Mouse (Mus musculus): ENCODE measurements around the gene Dnajc16. TPM values are rescaled to one million over a fixed set of nuclear protein-coding genes. Genes with fewer than 3 reads are reported as not detected.
A peak's percentile ranks its signal among the peaks of the same experiment; 100 is the strongest.

Dnajc16 gene
- total RNA-seq, 2 experiments from 2014 or later, result 0.38 to 7.8 TPM

DNA sequence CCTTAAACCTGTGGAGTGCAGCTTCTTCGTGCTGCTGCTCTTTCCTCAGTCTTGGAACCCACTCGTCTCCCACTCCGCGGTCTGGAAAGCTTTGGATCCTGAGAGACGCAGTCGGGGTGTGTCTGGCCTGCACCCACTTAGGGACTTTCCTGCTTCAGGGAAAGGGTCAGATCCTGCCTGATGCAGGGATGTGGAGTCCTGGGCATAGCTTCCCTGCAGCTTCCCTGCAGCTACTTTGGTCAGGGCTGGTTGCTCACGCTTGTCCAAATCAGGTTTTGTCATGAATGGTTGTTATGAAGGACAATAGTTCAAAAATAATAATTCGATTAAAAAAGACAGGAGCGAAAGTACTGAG lies 55.5 kb downstream of the Dnajc16 start:
- no peak for ATAC-seq (replicated peaks; ENCODE audit: low FRiP score, poor library complexity, severe bottlenecking)

DNA sequence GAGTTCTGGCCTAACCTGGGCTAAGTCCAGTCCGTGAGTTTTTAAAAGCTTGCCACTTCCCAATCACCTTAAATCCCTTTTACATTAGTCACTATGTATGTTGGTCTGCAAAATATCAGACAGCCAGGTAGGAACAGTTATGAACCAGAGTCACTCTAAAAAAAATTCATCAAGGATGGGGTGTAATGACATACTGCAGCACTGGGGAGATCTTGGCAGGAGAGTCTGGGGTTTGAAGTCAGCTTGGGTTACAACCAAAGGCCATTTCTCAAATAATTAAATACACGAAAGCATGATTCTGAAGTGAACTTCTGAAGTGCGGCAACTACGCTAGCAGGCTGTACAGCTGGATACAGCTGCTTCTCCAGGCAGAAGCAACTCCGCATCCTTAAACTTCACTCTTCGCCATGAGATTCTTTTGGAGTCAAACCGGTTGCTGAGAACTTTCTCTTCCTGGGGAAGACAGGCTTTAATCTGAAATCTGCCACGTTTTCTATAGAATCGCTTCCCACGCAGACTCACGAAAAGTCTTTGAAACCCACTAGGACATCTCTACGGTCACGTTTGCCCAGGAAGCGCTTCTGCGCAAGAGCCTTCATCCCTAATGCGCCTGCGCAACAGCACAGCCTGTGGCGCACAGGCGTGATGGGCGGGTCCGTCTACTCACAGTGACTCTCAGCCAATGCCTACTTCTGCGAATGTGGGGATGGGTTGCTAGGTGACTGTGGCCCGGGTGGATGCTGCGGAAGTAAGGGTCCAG lies 56.1 kb downstream of the Dnajc16 start:
- peak; percentile 98 for ATAC-seq (replicated peaks; ENCODE audit: low FRiP score, poor library complexity, severe bottlenecking)

- no peak for ATAC-seq (replicated peaks; ENCODE audit: low FRiP score, poor library complexity, severe bottlenecking)
Measured at GRCm38 (mm10) chr4:141731766-141732165, 59.0 kb downstream of the Dnajc16 start.

DNA sequence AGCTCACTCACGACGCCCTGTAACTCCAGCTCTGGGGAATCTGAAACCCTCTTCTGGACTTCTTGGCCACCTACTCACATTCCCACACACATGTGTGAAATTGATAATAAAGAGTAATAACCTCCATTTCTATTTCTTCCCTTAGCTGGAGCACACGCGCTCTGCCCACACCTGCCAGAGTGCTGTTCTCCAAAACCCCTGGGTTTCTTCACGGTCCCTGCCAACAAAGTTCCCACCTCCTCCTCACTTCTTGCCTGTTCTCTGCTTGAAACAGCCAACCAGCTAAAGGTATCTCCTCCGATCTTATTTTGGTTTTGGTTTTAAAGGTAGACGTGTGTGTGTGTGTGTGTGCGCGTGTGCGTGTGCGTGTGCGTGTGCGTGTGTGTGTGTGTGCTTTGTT lies 60.3 kb downstream of the Dnajc16 start:
- ATAC-seq (replicated peaks; ENCODE audit: low FRiP score, poor library complexity, severe bottlenecking), result no peak

DNA sequence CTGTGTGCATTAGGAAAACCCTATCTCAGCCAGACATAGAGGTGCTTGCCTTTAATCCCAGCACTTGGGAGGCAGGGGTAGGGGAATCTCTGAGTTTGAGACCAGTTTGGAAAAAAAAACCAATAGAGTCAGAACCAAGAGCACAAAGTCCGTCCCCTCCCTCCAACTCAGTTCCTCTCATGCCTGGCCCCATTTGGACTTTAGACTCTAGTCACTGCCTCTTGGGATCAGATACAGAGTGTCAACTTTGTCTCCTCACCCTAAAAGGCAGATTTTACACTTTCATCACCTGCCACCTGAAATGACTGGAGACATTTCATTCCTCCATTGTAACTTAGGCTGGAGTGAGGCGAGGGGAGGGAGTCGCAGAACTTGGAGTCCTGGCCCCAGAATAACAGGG lies 61.5 kb downstream of the Dnajc16 start:
- ATAC-seq (replicated peaks; ENCODE audit: low FRiP score, poor library complexity, severe bottlenecking), result no peak

DNA sequence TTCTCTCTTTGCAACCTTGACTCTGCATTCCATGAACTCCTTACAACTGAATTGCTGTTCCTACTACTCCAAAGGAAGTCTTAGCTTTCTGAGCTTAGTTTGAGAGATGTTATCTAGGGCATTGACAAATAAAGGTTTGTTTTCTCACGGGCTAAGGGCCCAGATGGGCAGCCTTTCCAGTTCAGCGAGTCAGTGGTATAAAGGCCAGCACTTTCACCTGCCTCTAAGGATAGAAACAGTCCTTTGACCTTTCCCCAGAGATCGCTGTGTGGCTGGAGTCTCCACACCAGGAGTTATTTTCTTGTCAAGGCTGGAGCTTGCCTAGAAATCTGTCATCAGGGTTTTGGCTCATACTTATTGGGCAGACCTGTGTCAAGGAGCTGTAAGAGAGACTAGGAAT lies 65.0 kb downstream of the Dnajc16 start:
- ATAC-seq (replicated peaks; ENCODE audit: low FRiP score, poor library complexity, severe bottlenecking), result no peak

- no peak for ATAC-seq (replicated peaks; ENCODE audit: low FRiP score, poor library complexity, severe bottlenecking)
Measured at GRCm38 (mm10) chr4:141725277-141725676, 65.5 kb downstream of the Dnajc16 start.

DNA sequence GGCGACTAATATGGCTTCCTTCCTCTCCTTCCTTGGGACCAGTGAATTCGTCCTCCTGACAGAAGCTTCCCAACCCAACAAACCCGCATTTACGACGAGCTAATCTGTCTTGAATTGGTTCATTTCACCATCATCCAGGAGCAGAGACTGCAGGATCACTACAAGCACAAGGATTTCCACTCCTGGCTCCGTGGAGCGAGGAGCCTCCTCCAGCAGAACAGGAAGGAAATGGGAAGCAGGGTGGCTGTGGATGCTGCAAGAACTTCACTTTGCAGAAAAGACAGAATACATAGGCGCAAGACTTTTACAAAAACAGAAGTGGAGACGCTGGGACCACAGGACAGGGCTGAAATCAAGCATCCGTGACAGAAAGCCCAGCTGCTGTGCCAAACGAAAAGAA lies 66.1 kb downstream of the Dnajc16 start:
- ATAC-seq (replicated peaks; ENCODE audit: low FRiP score, poor library complexity, severe bottlenecking), result no peak

GRCm38 (mm10) chr4:141723673-141724068 lies 67.1 kb downstream of the Dnajc16 start:
- ATAC-seq (replicated peaks; ENCODE audit: low FRiP score, poor library complexity, severe bottlenecking), result peak; percentile 22; the same call in 1 of the 2 replicates

- peak; percentile 88 for ATAC-seq (replicated peaks; ENCODE audit: low FRiP score, poor library complexity, severe bottlenecking)
Measured at GRCm38 (mm10) chr4:141722731-141723672, 67.7 kb downstream of the Dnajc16 start, which contains the start of gene Ddi2. Ddi2 (minus strand) TSS chr4:141723419.

GRCm38 (mm10) chr4:141721961-141722360 lies 68.8 kb downstream of the Dnajc16 start:
- ATAC-seq (replicated peaks; ENCODE audit: low FRiP score, poor library complexity, severe bottlenecking), result no peak

GRCm38 (mm10) chr4:141720761-141721523 lies 69.8 kb downstream of the Dnajc16 start:
- peak; percentile 51; the same call in 1 of the 2 replicates for ATAC-seq (replicated peaks; ENCODE audit: low FRiP score, poor library complexity, severe bottlenecking)

DNA sequence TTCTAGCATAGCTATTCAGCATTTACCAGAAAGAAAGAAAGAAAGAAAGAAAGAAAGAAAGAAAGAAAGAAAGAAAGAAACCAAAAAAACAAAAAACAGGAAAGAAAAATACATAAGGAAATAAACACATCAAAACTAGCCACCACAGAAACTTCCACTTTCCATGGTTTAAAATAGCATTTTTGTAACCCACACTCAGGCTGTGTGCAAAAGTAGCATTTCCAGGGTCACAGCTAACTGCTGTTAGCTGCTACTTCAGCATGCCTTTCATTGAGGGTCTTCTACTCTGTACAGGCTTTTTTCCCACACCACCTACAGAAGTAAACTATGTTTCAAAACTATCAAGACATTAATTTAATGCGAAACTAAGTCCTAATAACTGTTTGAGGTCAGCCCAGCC lies 71.4 kb downstream of the Dnajc16 start:
- no peak for ATAC-seq (replicated peaks; ENCODE audit: low FRiP score, poor library complexity, severe bottlenecking)

DNA sequence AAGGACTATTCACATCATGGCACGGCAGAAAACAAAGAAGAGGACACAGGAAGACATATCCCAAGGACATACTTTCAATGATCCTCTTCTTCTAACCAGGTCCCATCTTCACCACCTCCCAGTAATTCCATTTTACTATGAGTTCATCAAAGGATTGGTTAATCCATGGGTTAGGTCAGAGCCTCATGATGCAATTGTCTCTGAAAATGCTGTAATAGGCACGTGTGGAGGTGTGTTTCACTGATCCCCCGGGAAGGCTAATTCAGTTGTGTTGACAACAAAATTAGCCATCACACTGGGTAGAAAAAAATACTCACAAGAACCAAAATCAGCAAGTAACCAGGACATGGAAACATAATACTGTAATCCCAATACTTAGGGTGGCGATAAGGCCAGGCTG lies 73.1 kb downstream of the Dnajc16 start:
- ATAC-seq (replicated peaks; ENCODE audit: low FRiP score, poor library complexity, severe bottlenecking), result no peak

DNA sequence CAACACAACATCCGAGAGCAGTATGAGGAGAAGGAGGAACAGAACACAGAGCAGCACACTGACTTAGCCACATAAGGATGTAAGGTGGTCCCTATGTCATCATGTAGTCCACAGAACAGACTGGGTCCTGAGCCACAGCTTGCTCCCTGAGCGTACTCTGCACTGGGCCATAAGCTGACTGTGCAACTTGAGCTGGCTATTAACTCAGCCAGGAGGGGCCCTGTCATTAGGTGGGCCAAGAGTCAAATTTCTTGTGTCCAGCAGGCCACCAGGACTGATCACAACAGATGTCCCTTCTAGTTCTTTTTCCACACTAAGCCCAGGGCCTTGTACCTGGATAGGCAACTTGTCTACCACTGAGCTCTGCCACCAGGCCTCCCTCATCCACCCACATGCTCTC lies 75.7 kb downstream of the Dnajc16 start:
- peak; percentile 35; the same call in 1 of the 2 replicates for ATAC-seq (replicated peaks; ENCODE audit: low FRiP score, poor library complexity, severe bottlenecking)

DNA sequence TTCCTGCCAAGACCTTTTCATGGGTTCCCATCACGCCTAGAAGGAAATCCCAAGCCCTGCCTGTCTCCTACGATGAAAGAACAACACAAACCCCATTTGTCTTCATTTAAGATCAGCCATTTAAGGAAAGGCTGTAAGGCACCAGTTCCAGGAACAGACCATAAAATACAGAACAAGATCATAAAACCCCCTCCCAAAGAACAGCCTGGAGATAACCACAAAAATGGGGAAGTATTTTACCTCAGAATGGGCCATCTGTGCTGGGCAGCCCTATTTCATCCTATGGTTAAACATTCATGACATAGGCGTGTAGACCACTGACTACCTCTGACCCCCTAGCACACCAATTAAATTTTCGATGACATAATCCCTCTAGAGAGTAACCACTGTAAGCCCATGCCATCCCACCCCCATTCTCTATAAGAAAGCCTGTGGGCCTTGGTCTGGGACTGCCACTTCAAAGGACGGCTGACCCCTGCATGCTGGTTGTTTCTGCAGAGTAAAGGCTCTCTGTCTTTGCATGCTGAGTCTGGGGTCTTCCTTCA lies 77.1 kb downstream of the Dnajc16 start:
- ATAC-seq (replicated peaks; ENCODE audit: low FRiP score, poor library complexity, severe bottlenecking), result no peak

DNA sequence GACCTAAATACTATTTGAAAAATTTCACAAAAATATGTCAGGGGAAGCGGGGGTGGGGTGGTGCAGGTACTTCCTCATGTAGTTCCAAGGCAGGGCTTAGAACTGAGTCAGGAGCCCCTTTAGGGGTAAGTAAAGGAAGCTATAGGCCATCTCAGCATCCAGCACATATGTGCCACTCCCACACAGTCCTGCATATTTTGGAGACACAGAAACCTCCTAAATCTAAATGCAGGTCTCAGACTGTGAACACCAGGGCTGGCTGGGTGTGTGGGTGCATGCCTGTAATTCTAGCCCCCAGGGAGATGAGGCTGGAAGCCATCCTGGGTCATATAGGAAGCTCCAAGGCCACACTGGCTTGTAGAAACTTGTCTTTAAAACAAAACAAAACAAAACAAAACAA lies 79.5 kb downstream of the Dnajc16 start:
- no peak for ATAC-seq (replicated peaks; ENCODE audit: low FRiP score, poor library complexity, severe bottlenecking)

Measured in erythroblast, adult 5-6 weeks (primary cell).